Mouse (Mus musculus) olfactory bulb, adult 2 months (tissue): ENCODE measurements around the gene E2f2. TPM values are rescaled to one million over a fixed set of nuclear protein-coding genes. Genes with fewer than 3 reads are reported as not detected.

Experiments
- H3K27ac ChIP-seq: fragments of 200-500 bp; 2 replicates; pipeline ENCODE4 v1.5.1; 2012; ENCODE audit warnings: low read depth, low read length; ENCODE audit not compliant: insufficient read depth
- H3K4me1 ChIP-seq: fragments of 200-500 bp; 2 replicates; pipeline ENCODE4 v1.6.1; 2012; ENCODE audit warnings: low read length; ENCODE audit not compliant: control insufficient read depth, insufficient read depth
- H3K4me3 ChIP-seq: fragments of 200-500 bp; 2 replicates; pipeline ENCODE4 v1.5.1; 2012; ENCODE audit warnings: mild to moderate bottlenecking, low read depth, low read length, moderate library complexity; ENCODE audit not compliant: insufficient read depth
- CTCF ChIP-seq: fragments of 200-500 bp; IDR thresholded peaks from 2 replicates; pipeline ENCODE4 v1.5.1; 2012; ENCODE audit warnings: low read depth, mild to moderate bottlenecking, low read length, moderate library complexity; ENCODE audit not compliant: insufficient read depth
- POLR2A ChIP-seq: fragments of 200-500 bp; IDR thresholded peaks from 2 replicates; pipeline ENCODE4 v1.6.1; 2012; ENCODE audit warnings: mild to moderate bottlenecking, low read depth, low read length, moderate library complexity; ENCODE audit not compliant: insufficient read depth
- WGBS: fragments of 180-500 bp; shearing (Covaris S2); methylation state at CpG from one replicate; pipeline ENCODE4 v1.1.7; 2018; 5-methylcytosine and 5-hydroxymethylcytosine counted together
- polyA plus RNA-seq: library from polyadenylated mRNA; stranded (reverse); fragments of >200 nt; gene quantifications from 2 replicates; pipeline ENCODE4 v1.2.4, GENCODE M21; 2012; ENCODE audit warnings: low replicate concordance; ENCODE audit not compliant: missing spikeins, insufficient read depth, insufficient read length

Gene E2f2
- polyA plus RNA-seq, 1 experiment, result not detected

DNA sequence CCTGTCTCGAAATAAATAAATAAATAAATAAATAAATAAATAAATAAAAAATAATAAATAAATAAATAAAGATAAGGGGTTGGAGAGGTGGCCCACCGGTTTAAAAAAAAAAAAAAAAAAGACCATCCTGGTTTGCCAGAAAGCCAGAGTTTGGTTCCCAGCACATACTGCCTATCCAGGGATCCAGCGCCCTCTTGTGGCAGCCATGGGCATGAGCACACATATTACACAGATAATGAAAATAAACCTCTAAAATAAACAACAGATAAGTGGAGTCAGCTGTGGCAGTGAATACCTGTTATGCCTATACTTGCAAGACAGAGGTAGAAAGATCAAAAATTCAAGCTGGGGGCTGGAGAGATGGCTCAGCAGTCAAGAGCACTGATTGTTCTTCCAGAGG is 22.5 kb upstream of the E2f2 start:
- WGBS, result 46% methylated on average over 3 of the region's 3 CpGs
- TF ChIP-seq CTCF, result no peak
- no peak for TF ChIP-seq POLR2A
- Histone ChIP-seq H3K4me1 (peaks cover 15% of the 10 kb centered on the region), H3K27ac (no peak overlapping the region), H3K4me3 (no peak overlapping the region)

DNA sequence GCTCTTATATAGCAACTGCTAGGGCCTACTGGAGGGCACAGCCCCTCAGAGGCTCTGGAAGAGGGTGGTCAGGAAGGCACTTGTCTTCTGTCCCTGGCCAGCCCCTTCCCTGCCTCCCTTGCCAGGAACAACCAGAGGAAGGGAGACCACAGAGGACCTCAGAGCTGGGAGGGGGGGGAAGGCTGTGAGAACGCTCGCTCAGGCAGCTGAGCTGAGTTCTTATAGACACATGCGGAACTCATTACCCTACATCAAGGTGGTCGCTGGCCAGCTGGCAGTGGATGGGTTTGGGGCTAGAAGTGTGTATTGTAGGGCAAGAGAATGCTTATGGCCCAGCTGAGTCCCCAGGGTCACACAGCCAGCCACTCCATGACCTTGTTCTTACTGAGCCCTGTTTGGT is 21.6 kb upstream of the E2f2 start:
- 84% methylated on average over 4 of the region's 4 CpGs for WGBS
- no peak overlapping the region for H3K27ac ChIP-seq
- H3K4me3 ChIP-seq, result no peak overlapping the region
- peaks cover 12% of the 10 kb centered on the region for H3K4me1 ChIP-seq
- TF ChIP-seq CTCF, result no peak
- TF ChIP-seq POLR2A, result no peak

DNA sequence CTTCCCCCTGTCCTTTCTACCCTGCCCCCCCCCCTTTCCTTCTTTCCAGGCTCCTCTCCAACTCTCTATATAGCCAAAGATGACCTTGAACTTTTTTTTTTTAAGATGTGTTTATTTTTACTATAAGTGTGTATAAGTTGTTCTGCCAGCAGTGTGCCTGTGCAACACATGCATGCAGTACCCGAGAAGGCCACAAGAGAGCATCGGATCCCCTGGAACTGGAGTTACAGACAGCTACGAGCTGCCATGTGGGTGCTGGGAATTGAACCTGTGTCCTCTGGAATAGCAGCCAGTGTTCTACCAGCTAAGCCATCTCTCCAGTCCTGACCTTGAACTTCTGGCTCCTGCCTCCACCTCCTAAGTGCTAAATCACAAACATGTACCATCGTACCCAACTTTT is 19.4 kb upstream of the E2f2 start:
- no peak for TF ChIP-seq POLR2A
- no peak for TF ChIP-seq CTCF
- Histone ChIP-seq H3K27ac (no peak overlapping the region), H3K4me1 (peaks cover 8% of the 10 kb centered on the region), H3K4me3 (no peak overlapping the region)
- WGBS, result 95% methylated on average over 4 of the region's 4 CpGs

DNA sequence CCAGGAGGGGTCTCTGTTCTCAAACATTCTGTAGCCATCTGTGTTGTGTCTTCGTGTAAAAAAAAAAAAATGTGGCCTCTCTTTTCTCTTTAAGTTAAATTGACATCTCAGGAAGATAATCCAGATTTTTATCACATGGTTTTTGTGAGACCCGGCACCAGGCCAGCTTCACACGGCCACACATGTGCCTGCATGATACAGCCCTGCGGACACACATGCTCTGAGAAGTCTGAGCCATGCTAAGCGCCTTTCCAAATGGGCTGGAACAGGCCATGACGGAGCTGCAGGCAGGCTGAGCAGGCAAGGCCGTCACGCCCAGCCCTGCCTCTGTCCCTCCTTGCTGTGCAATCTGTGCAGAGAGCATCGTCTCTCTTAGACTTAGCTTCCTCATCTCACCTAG is 17.7 kb upstream of the E2f2 start:
- WGBS, result 81% methylated on average over 9 of the region's 9 CpGs
- no peak overlapping the region for H3K4me3 ChIP-seq
- H3K27ac ChIP-seq, result no peak overlapping the region
- TF ChIP-seq CTCF (no peak), POLR2A (no peak)
- H3K4me1 ChIP-seq, result no peaks in the 10 kb centered on the region

DNA sequence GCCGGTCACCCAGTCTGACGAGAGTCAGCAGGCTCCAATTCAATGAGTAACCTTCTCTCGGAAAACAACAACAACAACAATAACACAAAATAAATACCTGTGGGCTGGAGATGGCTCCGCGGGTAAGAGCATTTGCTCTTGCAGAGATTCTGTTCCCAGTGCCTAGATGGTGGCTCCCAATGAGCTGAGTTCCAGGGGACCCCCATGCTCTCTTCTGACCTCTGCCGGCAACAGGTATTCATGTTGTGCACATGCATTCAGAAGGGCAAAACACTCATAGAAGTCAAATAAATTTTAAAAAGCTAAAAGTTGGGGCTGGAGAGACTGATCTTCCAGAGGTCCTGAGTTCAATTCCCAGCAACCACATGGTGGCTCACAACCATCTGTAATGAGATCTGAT is 13.7 kb upstream of the E2f2 start:
- 86% methylated on average over 6 of the region's 6 CpGs for WGBS

DNA sequence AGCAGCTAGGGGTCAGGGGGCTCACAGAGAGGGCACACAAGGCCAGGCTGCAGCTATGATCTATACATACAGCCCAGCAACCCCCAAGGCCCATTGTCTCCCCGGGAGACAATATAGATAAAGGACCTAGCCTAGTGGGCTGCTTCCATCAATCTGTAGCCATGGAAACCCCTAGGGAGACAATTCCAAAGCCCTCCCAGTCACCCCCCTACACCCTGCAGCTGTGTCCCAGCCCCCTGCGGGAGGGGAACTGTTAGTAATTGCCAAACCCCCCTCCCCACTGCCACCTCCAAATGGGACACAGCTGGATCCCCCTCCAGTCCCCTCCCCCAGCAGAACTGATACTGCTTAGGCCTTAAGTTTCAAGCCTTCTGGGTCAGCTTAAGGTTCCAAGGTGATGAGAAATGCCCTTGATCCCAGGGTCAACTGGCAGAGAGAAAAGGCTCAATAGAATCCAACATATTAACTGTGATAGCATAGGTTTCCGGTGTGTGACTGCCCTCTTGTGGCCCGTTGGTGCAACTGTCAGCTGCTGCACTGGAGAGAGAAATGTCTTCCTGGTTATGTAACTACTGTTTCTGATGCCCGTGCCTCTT is 12.3 kb upstream of the E2f2 start:
- no peak overlapping the region for H3K4me3 ChIP-seq
- H3K27ac ChIP-seq, result peak overlapping the region; percentile 40; the same call in 1 of the 2 replicates
- 6% methylated on average over 5 of the region's 5 CpGs for WGBS
- TF ChIP-seq POLR2A, result no peak
- TF ChIP-seq CTCF, result peak; percentile 41; the same call in 1 of the 2 replicates
- peaks cover 10% of the 10 kb centered on the region for H3K4me1 ChIP-seq

More for the DNA sequence above, 13.7 kb upstream of the E2f2 start:
- Histone ChIP-seq H3K4me3 (no peak overlapping the region), H3K4me1 (peaks cover 10% of the 10 kb centered on the region), H3K27ac (no peak overlapping the region)
- no peak for TF ChIP-seq CTCF
- no peak for TF ChIP-seq POLR2A

DNA sequence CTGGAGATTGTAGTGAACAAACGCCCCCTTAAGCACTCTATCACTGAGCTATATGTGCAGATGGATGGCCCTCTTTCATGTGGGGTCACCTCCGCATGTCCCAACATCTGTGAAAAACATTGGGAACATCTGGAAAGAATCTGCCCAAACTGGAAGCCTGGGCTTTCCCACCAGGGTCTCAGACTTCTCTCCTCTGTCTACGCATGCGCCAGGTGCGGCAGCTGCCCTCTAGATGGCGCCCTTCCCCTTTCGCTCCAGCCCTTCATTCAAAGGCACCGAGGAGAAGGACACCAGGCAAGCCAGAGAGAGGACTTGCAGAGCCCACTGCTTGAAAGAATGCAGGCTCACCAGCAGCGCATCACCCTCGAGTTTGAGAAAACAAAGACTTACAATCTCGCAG is 8.7 kb upstream of the E2f2 start:
- peak; percentile 96 for TF ChIP-seq CTCF
- TF ChIP-seq POLR2A, result no peak
- peaks cover 10% of the 10 kb centered on the region for H3K4me1 ChIP-seq
- H3K27ac ChIP-seq, result no peak overlapping the region
- H3K4me3 ChIP-seq, result no peak overlapping the region
- WGBS, result 6% methylated on average over 11 of the region's 11 CpGs

DNA sequence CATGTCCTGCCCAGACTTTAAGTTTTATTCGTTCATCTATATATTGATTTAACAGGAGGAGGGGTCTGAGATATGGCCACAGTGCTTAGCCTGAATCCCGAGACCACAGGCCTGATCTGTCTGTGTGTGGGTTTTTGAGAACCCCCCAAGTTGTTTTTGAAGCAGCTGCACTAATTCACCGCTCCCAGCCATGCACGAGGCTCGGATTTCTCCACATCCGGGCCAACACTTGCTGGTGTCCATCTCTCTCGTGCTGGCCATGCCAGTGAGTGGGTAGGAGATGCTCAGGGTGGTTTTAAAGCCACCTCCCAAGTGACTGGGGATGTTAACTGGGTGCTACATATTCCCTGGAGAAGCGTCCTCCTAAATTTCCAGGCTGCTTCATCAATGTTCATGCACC is 7.2 kb upstream of the E2f2 start:
- Histone ChIP-seq H3K4me3 (no peak overlapping the region), H3K4me1 (peaks cover 5% of the 10 kb centered on the region), H3K27ac (no peak overlapping the region)
- TF ChIP-seq POLR2A (no peak), CTCF (no peak)
- 90% methylated on average over 8 of the region's 8 CpGs for WGBS

DNA sequence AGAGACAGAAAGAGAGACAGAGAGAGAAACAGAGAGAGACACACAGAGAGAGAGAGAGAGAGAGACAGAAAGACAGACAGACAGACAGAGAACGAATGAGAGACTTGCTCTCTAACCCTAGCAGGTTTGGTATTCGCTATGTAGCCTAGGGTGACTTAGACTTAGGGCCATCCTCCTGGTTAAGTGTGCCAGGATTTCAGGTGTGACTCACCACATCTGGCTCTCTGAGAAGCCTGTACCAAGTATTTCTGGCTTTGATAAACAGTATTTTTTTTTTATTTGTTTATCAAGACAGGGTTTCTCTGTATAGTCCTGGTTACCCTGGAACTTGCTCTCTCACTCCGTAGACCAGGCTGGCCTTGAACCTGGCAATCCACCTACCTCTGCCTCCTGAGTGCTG is 4.5 kb upstream of the E2f2 start:
- H3K4me3 ChIP-seq, result no peak overlapping the region
- WGBS, result 84% methylated on average over 3 of the region's 3 CpGs
- no peak overlapping the region for H3K27ac ChIP-seq
- peaks cover 5% of the 10 kb centered on the region for H3K4me1 ChIP-seq
- TF ChIP-seq POLR2A (no peak), CTCF (no peak)

DNA sequence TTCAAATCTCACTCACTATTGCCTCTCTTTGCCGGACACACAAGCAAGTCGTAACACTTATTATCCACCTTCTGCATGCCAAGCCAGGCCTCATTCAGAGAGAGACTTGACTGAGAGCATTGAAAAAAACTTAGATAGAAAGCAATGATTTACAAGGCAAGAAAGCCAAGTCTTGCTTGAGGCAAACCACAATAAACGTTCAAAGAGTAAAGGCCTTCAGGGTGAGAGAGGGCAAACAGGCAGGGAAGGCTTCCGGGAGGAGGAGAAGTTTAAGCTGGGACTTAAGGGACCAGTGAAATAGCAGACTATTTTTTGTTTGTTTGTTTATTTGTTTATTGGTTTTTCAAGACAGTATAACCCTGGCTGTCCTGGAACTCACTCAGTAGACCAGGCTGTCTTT is 1.8 kb upstream of the E2f2 start:
- Histone ChIP-seq H3K27ac (no peak overlapping the region), H3K4me1 (peaks cover 12% of the 10 kb centered on the region), H3K4me3 (no peak overlapping the region)
- TF ChIP-seq CTCF (no peak), POLR2A (no peak)
- WGBS, result 89% methylated on average over 4 of the region's 4 CpGs
